Mouse (Mus musculus) megakaryocyte-erythroid progenitor cell, adult 5-6 weeks (primary cell): ENCODE results near the gene Gpr182. TPM values are rescaled to one million over a fixed set of nuclear protein-coding genes. Genes with fewer than 3 reads are reported as not detected.

Source experiments
- ATAC-seq: replicated peaks from 2 replicates; pipeline ENCODE4 v1.8.0; 2016; ENCODE audit warnings: mild to moderate bottlenecking, inconsistent platforms; ENCODE audit not compliant: severe bottlenecking, poor library complexity, low FRiP score, low TSS enrichment
- total RNA-seq, 2 experiments: library from RNA; stranded (forward) in 1 of 2; stranded (reverse) in 1 of 2; fragments of 200-1000, 215-1000 nt in 1 of 2; fragments of >200 nt in 1 of 2; fragmentation: Nextera tagmentation in 1 of 2; gene quantifications; 2 replicates each; pipeline ENCODE4 v1.2.3; 2014 to 2017

Gpr182 gene
- total RNA-seq, 2 experiments from 2014 or later, result not detected

DNA sequence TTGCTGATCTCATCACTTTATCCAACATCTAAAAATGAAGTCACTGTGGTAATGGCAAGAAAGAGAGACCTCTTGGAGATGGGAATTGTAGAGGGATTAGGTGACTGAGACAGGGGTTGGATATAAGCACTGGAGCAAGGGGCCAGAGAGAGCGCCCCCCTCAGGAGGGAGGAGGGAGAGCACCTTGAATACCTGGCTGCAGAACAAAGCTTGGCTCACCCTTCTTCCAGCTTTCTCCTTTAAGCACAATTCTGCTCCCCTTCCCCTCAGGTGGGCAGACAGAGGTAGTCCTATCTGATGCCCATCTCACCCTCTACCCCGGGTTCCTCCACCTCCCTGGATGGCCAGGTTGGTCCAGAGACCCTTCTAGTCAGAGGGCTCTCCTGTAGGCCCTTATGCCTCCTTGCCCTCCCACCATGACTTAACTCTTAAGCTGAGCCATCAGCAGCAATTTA, 46.7 kb downstream of the Gpr182 start, which contains the start of gene Myo1a:
TSS of gene Myo1a (plus strand) at position 405 of the 455 bp plus-strand sequence.
- ATAC-seq, result no peak

DNA sequence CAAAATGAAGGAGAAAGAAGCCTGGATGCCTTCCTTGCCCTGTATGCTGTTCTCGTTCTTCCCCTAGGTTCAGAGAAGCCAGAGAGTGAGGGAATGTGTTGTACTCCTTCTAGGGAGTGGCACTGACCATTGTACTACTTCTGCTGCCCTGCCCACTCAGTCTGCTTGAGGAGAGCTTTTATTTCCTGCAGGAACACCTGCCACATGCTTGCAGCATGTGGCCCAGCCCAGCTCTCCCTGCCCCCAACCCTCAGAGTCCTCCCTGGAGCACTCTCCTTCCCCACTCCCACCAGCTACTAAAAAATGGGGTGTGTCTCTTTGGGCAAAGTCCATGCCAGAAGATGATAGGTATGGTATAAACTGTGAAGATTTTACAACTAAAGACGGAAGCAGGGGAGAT, 47.2 kb downstream of the Gpr182 start:
- no peak for ATAC-seq

DNA sequence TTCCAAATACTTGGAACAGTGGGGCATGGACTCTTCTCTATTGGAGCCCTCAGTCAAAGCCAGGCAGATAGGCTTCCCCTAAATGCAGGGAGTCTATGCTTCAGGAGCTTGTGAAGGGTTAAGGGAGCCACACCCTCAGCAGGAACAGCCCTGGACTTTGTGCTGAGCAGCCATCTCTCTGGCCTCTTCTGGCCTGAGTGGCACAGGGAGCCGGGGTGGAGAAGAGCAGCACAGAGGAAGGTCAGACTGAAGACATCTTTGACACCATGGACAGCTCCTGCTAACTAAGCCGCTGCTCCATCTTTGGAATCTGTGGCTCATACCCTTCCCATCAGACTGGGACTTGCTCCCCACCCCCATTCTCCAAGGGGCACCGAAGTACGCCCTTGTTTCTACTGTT, 48.2 kb downstream of the Gpr182 start:
- ATAC-seq, result peak; percentile 40; the same call in 1 of the 2 replicates

DNA sequence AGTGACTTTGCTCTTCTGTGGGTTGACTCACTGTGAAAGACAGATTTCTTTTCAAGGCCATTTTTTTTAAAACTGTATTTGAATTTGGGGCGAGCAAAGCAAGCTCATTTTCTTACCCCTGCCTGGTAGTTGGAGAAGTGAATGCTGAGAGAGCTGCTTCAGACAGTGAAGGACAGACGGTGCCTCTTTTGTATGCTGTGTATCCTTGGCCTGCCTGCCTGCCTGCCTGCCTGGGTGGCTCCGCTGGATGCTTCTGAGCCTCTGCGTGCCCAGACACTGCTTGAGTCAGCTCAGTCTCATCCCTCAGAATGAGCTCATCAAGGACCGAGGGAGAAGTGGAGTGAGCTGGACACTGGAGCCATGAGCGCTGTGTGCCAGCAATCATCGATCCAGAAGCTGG, 52.6 kb downstream of the Gpr182 start:
- ATAC-seq, result no peak

Other genes with a start within 250 kb of the Gpr182 start
- gene Ndufa4l2, start 236.8 kb downstream of the Gpr182 start, total RNA-seq (2014; fragmentation: Nextera tagmentation), result not detected in 2 replicates
- gene Ndufa4l2, start 236.8 kb downstream of the Gpr182 start, total RNA-seq (2017), result not detected in 2 replicates
- 159 and 164 TPM in 2 replicates for gene Shmt2, start 229.3 kb downstream of the Gpr182 start, total RNA-seq (2014; fragmentation: Nextera tagmentation)
- gene Shmt2, start 229.3 kb downstream of the Gpr182 start, total RNA-seq (2017), result 76.6 and 87.1 TPM in 2 replicates
- not detected in 2 replicates for gene Nxph4, start 217.2 kb downstream of the Gpr182 start, total RNA-seq (2014; fragmentation: Nextera tagmentation)
- not detected in 2 replicates for gene Nxph4, start 217.2 kb downstream of the Gpr182 start, total RNA-seq (2017)
- gene Lrp1, start 130.6 kb downstream of the Gpr182 start, total RNA-seq (2014; fragmentation: Nextera tagmentation), result 0.26 TPM in 1 of 2 replicates, not detected in the other
- gene Lrp1, start 130.6 kb downstream of the Gpr182 start, total RNA-seq (2017), result 0.04 TPM in 1 of 2 replicates, not detected in the other
- 51.7 and 57.9 TPM in 2 replicates for gene Stat6, start 108.7 kb downstream of the Gpr182 start, total RNA-seq (2014; fragmentation: Nextera tagmentation)
- gene Stat6, start 108.7 kb downstream of the Gpr182 start, total RNA-seq (2017), result 32.2 and 35.3 TPM in 2 replicates
- 19.4 and 22.7 TPM in 2 replicates for gene Nemp1, start 84.8 kb downstream of the Gpr182 start, total RNA-seq (2014; fragmentation: Nextera tagmentation)
- gene Nemp1, start 84.8 kb downstream of the Gpr182 start, total RNA-seq (2017), result 17.6 and 35.2 TPM in 2 replicates
- gene Nab2, start 83.2 kb downstream of the Gpr182 start, total RNA-seq (2014; fragmentation: Nextera tagmentation), result 0.99 TPM in 1 of 2 replicates, not detected in the other
- 1.1 and 2.2 TPM in 2 replicates for gene Nab2, start 83.2 kb downstream of the Gpr182 start, total RNA-seq (2017)
- 0.79 and 1.4 TPM in 2 replicates for gene Myo1a, start 46.6 kb downstream of the Gpr182 start, total RNA-seq (2014; fragmentation: Nextera tagmentation)
- gene Myo1a, start 46.6 kb downstream of the Gpr182 start, total RNA-seq (2017), result not detected in 2 replicates
- gene Tac2, start 27.3 kb downstream of the Gpr182 start, total RNA-seq (2014; fragmentation: Nextera tagmentation), result 3.5 and 9.5 TPM in 2 replicates
- 0.91 and 2.3 TPM in 2 replicates for gene Tac2, start 27.3 kb downstream of the Gpr182 start, total RNA-seq (2017)
- 6.9 and 10.2 TPM in 2 replicates for gene Zbtb39, start 12.2 kb downstream of the Gpr182 start, total RNA-seq (2014; fragmentation: Nextera tagmentation)
- gene Zbtb39, start 12.2 kb downstream of the Gpr182 start, total RNA-seq (2017), result 3.0 and 3.4 TPM in 2 replicates
- gene Rdh1, start 8.0 kb upstream of the Gpr182 start, total RNA-seq (2014; fragmentation: Nextera tagmentation), result 0.24 TPM in 1 of 2 replicates, not detected in the other
- 0.05 TPM in 1 of 2 replicates, not detected in the other for gene Rdh1, start 8.0 kb upstream of the Gpr182 start, total RNA-seq (2017)
- not detected in 2 replicates for gene Rdh16f1, start 8.1 kb upstream of the Gpr182 start, total RNA-seq (2014; fragmentation: Nextera tagmentation)
- not detected in 2 replicates for gene Rdh16f1, start 8.1 kb upstream of the Gpr182 start, total RNA-seq (2017)
- gene Rdh9, start 24.7 kb upstream of the Gpr182 start, total RNA-seq (2014; fragmentation: Nextera tagmentation), result 0.79 TPM in 1 of 2 replicates, not detected in the other
- 0.76 TPM in 1 of 2 replicates, not detected in the other for gene Rdh9, start 24.7 kb upstream of the Gpr182 start, total RNA-seq (2017)
- gene Rdh16, start 49.4 kb upstream of the Gpr182 start, total RNA-seq (2014; fragmentation: Nextera tagmentation), result not detected in 2 replicates
- gene Rdh16, start 49.4 kb upstream of the Gpr182 start, total RNA-seq (2017), result not detected in 2 replicates
- gene Rdh19, start 98.2 kb upstream of the Gpr182 start, total RNA-seq (2014; fragmentation: Nextera tagmentation), result not detected in 2 replicates
- not detected in 2 replicates for gene Rdh19, start 98.2 kb upstream of the Gpr182 start, total RNA-seq (2017)
- not detected in 2 replicates for gene Rdh16f2, start 114.7 kb upstream of the Gpr182 start, total RNA-seq (2014; fragmentation: Nextera tagmentation)
- gene Rdh16f2, start 114.7 kb upstream of the Gpr182 start, total RNA-seq (2017), result not detected in 2 replicates
- gene Rdh7, start 137.1 kb upstream of the Gpr182 start, total RNA-seq (2014; fragmentation: Nextera tagmentation), result not detected in 2 replicates
- not detected in 2 replicates for gene Rdh7, start 137.1 kb upstream of the Gpr182 start, total RNA-seq (2017)
- gene Sdr9c7, start 146.8 kb upstream of the Gpr182 start, total RNA-seq (2014; fragmentation: Nextera tagmentation), result not detected in 2 replicates
- gene Sdr9c7, start 146.8 kb upstream of the Gpr182 start, total RNA-seq (2017), result not detected in 2 replicates